ENCODE assay signal across 9 mouse cellular contexts in genomic region chr3:8718206-8718605, GRCm38 (mm10).
DNase-seq lines count a peak whose midpoint lies in the region; ATAC-seq and TF ChIP-seq lines count a peak whose summit lies in the region.
"Had no signal": no experiment of that assay in that cellular context is flagged by ENCODE, and none has a peak within 500 bp of the region (broad histone marks: within the 10 kb centered on the region; RNA-seq: fewer than 3 reads in every experiment).

No protein-coding gene starts in this region.

- DNase-seq in lung, embryonic 14.5 days: peak; percentile 20
- DNase-seq in lung, postnatal 10 days: no peak
- DNase-seq in forebrain, embryonic 11.5 days (ENCODE audit: low spot score): no peak
- DNase-seq in limb, embryonic 14.5 days (ENCODE audit: low spot score): no peak
- DNase-seq in thymus, postnatal 14 days: peak; percentile 39
- DNase-seq in adrenal gland, postnatal 14 days: no peak
- no peak for DNase-seq in frontal cortex, adult 2 months (ENCODE audit: extremely low spot score in 1 of 2, low spot score in 1 of 2)
- DNase-seq in cerebellum, postnatal 36 days: no peak

- H3K9me3 ChIP-seq in lung, embryonic 14.5 days (ENCODE audit: low read depth, low read length): no peaks in the 10 kb centered on the region
- H3K9me3 ChIP-seq in forebrain, embryonic 11.5 days (ENCODE audit: control insufficient read depth, low read length): no peaks in the 10 kb centered on the region
- no peaks in the 10 kb centered on the region for H3K9me3 ChIP-seq in limb, embryonic 14.5 days (ENCODE audit: control insufficient read depth, low read length)

- WGBS in lung, embryonic 14.5 days: 12% methylated on average over 9 of the region's 9 CpGs
- WGBS in forebrain, embryonic 11.5 days: 5% methylated on average over 9 of the region's 9 CpGs
- WGBS in limb, embryonic 14.5 days: 12% methylated on average over 9 of the region's 9 CpGs

- H3K27ac ChIP-seq in lung, embryonic 14.5 days (ENCODE audit: low read depth): no peak overlapping the region; the same call in 1 of the 2 replicates
- H3K27ac ChIP-seq in forebrain, embryonic 11.5 days (ENCODE audit: low read depth, low read length): peak overlapping the region; percentile 68; the same call in 1 of the 2 replicates
- H3K27ac ChIP-seq in limb, embryonic 14.5 days (replicated peaks; ENCODE audit: low read depth, low read length): no peak overlapping the region

- H3K9ac ChIP-seq in lung, embryonic 14.5 days: no peak overlapping the region
- peak overlapping the region; percentile 43; the same call in 1 of the 2 replicates for H3K9ac ChIP-seq in forebrain, embryonic 11.5 days (ENCODE audit: low read length)
- no peak overlapping the region for H3K9ac ChIP-seq in limb, embryonic 14.5 days (ENCODE audit: low read depth, low read length, severe bottlenecking)

- H3K27me3 ChIP-seq in lung, embryonic 14.5 days (ENCODE audit: insufficient read depth, low read length): no peaks in the 10 kb centered on the region
- no peaks in the 10 kb centered on the region for H3K27me3 ChIP-seq in forebrain, embryonic 11.5 days (ENCODE audit: control insufficient read depth, insufficient read depth, low read length)
- H3K27me3 ChIP-seq in limb, embryonic 14.5 days (ENCODE audit: control insufficient read depth, insufficient read depth, low read length): no peaks in the 10 kb centered on the region

- peaks cover 13% of the 10 kb centered on the region for H3K4me1 ChIP-seq in lung, embryonic 14.5 days (ENCODE audit: insufficient read depth)
- peaks cover 21% of the 10 kb centered on the region for H3K4me1 ChIP-seq in forebrain, embryonic 11.5 days (replicated peaks; ENCODE audit: control insufficient read depth, insufficient read depth, low read length)
- peaks cover 23% of the 10 kb centered on the region for H3K4me1 ChIP-seq in limb, embryonic 14.5 days (ENCODE audit: control insufficient read depth, insufficient read depth, low read length)

- H3K4me3 ChIP-seq in lung, embryonic 14.5 days (ENCODE audit: low read depth, low read length): no peak overlapping the region
- H3K4me3 ChIP-seq in forebrain, embryonic 11.5 days (ENCODE audit: low read depth, low read length): no peak overlapping the region
- no peak overlapping the region for H3K4me3 ChIP-seq in limb, embryonic 14.5 days (replicated peaks; ENCODE audit: low read length)
- H3K4me3 ChIP-seq: erythroblast, embryonic 14.5 days had no signal

- TF ChIP-seq POLR2A in limb, embryonic 14.5 days (IDR thresholded peaks at IDR 0.05; ENCODE audit: borderline replicate concordance, extremely low read depth, insufficient read depth, insufficient read length): no peak

- peak; percentile 17; the same call in 1 of the 2 replicates for TF ChIP-seq CTCF in lung, embryonic 14.5 days (IDR thresholded peaks at IDR 0.05; ENCODE audit: low read depth)

- H3K4me2 ChIP-seq in lung, embryonic 14.5 days: peak overlapping the region; percentile 62; the same call in 1 of the 2 replicates
- peak overlapping the region; percentile 51; the same call in 1 of the 2 replicates for H3K4me2 ChIP-seq in forebrain, embryonic 11.5 days (ENCODE audit: low read depth, low read length, severe bottlenecking)
- H3K4me2 ChIP-seq in limb, embryonic 14.5 days (replicated peaks; ENCODE audit: low read depth, low read length, severe bottlenecking): peak overlapping the region; percentile 51; the same call in 1 of the 2 replicates

- H3K36me3 ChIP-seq in lung, embryonic 14.5 days (ENCODE audit: insufficient read depth): no peaks in the 10 kb centered on the region
- no peaks in the 10 kb centered on the region for H3K36me3 ChIP-seq in forebrain, embryonic 11.5 days (ENCODE audit: control insufficient read depth, insufficient read depth, low read length)
- no peaks in the 10 kb centered on the region for H3K36me3 ChIP-seq in limb, embryonic 14.5 days (ENCODE audit: control insufficient read depth, insufficient read depth, low read length)

- no peak for ATAC-seq in lung, embryonic 14.5 days (ENCODE audit: insufficient read depth)
- ATAC-seq in forebrain, embryonic 11.5 days (replicated peaks; ENCODE audit: low FRiP score): 0 out of 2 replicates have a peak, but pooled peaks have one; percentile 16
- 0 out of 2 replicates have a peak, but pooled peaks have one; percentile 3 for ATAC-seq in limb, embryonic 14.5 days (ENCODE audit: low FRiP score, low read depth)

Comparison
In these comparisons a context has a peak if more than half of its experiments do, and no peak if none do; other contexts are left out.
1. DNase-seq: peak in lung, embryonic 14.5 days (single experiment) and thymus, postnatal 14 days (single experiment); none in lung, postnatal 10 days (single experiment), forebrain, embryonic 11.5 days (single experiment), limb, embryonic 14.5 days (single experiment), adrenal gland, postnatal 14 days (single experiment), frontal cortex, adult 2 months (0 of 2) and cerebellum, postnatal 36 days (0 of 2).
2. Peak in every context shown above with its lines, with median percentiles within 50 percentile points of each other: H3K4me2 ChIP-seq.